Mouse (Mus musculus): ENCODE measurements around the gene Dchs1. TPM values are rescaled to one million over a fixed set of nuclear protein-coding genes. Genes with fewer than 3 reads are reported as not detected.

Dchs1 gene
- polyA plus RNA-seq (2015; fragmentation: Nextera tagmentation; extraction: Ambion mirVana), result 0.32 and 0.36 TPM in 2 replicates

DNA sequence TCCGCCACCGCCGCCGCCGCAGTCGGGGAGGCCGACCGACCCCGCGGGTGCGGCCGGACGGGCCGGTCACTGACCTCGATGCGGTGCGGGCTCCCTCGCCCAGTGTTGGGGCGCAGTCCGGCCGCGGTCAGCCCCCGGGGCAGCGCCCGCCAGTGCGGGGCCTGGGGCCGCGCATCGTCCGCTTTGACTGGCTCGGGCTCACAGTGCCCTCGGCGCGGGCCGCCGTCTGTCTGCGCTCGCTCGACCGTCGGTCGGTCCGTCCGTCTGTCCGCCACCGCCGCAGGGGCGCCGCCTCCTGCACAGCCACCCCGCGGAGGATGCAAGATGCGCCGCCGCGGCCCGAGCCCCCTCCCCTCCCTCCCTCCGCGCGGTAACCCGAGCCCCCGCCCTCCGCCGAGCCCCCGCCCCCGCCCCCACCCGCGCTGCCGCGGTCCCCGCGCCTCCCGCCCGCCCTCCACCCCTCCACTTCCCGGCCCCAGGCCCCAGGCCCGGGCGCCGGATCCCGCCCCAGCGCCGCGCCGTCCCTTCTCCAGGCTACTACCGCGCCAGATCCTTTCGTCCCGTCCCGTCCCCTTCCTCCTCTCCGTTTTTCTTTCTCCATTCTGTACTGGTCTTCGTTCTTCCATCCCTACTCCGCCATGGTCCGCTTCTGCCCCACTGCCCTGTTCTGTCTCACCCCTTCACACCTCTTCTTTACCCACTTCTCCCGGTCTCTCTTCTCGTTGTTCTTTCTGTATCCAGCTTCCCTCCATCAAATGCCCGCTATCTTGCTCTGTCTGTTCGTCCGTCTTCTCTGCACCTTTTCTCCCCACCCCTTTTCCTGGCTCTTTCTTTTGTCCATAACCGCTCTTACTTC lies at the start of gene Dchs1:
Gene Dchs1, minus strand, starts transcription at position 370 of the 856 bp plus-strand sequence.
- DNase-seq (ENCODE audit: low spot score), result no peak

DNA sequence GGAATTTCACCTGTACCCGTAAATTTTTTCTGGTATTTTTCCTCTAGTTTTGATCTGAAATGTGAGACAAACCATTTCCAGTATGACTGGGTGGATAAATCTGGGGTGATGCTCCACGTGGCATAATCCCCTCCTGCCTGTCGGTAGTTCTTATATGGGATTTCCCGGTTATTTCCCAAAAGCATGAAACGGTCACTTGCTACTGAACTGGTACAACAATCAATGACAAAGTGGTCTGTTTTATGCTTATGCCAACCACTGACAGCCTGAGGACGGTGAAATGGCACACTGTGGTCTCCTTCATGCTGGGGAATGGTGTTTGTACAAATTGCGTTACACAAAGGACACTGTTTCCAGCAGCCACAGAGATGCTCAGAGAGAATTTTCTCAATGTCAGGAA lies 36.8 kb upstream of the Dchs1 start:
- no peak for DNase-seq (ENCODE audit: low spot score)

DNA sequence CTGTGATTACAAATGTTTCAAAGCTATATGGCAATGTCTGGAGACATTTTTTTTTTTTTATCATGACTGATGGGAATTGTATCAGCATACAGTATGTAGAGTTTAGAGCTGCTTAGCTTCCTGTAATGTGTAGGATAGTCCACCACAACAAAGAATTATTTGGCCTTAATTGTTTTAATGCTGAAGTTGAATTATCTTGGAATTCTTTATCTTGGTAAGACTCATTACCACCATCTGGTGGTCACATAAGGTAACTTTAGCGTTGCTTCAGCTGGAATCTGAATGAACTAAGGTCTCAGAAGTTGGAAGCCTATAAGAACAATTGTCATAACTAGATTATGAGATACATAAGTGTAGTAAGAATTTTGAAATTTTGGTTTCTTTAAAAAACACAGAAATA lies 31.0 kb upstream of the Dchs1 start:
- DNase-seq (ENCODE audit: low spot score), result peak; percentile 44

DNA sequence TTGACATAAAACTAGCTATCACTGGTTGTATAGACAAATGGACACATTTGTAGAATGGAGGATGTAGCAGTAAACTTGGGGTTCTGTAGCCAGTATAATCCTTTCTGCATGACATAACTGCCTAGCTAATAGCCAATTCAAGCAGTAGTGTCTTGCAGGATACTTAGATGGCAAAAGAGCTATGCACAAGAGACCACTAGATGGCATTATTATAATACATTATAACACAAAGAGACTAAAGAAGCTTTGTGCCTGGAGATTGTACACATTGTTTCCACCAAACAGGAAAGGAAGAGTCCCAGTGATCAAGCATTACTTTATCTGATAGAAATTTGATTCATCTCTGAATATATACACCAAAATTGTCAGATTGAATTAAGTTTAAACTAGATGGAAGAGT lies 29.3 kb upstream of the Dchs1 start:
- DNase-seq (ENCODE audit: low spot score), result peak; percentile 29

DNA sequence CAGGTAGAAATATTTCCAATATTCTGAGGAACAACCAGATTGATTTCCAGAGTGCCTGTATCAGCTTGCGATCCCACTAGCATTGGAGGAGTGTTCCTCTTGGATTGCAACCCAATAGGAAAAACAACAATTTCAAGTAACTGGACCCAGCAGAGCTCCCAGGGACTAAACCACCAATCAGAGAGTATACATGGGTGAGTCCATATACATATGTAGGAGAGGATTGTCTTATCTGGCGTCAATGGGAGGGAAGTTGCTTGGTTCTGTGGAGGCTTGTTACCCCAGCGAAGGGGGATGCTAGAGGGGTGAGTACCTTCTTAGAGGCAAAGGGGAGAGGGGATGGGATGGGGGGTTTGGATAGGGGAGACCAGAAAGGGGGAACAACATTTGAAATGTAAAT lies 25.9 kb upstream of the Dchs1 start:
- no peak for DNase-seq (ENCODE audit: low spot score)

DNA sequence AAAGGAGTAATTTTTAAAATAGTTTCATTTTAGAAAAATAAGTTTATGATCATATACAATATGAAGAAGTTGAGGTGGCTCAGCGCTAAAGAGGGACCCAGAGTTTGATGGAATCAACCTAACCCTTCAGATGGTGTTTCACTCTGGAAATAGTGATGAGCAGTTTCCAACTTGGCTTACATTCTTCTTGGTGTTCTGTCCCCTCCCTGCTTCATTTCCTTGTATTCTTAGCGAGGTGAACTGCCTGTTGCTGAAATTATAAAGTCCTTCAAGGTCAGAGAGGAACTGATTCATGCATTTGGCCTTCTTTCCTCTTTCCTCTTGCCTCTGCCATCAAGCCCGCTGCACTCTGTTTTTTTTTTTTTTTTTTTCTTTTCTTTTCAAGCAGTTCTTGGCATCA lies 25.1 kb upstream of the Dchs1 start:
- no peak for DNase-seq (ENCODE audit: low spot score)

DNA sequence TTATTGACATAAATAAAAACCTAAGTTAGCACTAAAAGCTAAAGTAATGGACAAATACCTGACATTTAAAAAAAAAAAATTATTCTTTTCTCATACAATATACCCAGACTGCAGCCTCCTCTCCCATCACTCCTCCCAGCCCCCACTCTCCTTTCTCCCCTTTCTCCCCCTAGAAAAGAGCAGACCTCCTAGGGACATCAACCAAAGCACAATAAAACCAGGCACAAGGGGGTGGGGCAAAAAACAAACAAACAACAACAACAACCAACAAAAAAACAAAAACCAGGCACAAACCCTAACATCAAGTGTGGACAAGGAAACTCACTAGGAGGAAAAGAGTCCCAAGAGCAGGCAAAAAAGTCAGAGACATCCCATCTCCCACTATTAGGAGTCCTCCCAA lies 24.1 kb upstream of the Dchs1 start:
- no peak for DNase-seq (ENCODE audit: low spot score)

DNA sequence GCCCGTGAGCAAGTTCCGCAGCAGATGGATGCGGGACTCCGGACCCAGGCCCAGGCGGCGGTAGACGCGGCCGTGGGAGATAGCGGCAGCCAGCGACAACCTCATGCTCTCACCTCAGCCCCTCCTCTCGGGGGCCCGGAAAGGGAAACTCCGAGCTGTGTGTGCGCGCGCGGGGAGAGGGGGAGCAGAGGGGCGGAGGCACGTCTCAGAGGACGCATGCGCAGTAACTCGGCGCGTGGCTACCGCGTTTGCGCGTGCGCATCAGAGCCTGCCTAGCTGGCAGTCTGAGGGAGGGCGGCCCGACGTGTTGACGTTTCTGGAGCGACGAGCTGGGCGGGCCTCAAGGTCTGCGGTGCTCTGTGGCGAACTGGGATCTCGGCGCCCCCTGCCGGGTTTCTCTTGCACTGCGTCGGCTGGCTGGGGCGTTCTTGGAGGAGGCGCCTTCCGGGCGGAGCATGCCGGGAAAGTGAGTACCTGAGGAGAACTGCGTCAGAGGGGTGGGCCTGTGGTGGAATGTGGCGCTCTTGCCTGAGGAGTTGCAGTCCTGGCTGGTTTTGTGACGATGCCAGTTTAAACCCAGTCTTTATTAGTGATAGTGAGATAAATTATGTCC lies 23.5 kb upstream of the Dchs1 start, which contains the start of gene Mrpl17:
Gene Mrpl17, minus strand, starts transcription at position 223 of the 613 bp plus-strand sequence.
- peak; percentile 100 for DNase-seq (ENCODE audit: low spot score)

DNA sequence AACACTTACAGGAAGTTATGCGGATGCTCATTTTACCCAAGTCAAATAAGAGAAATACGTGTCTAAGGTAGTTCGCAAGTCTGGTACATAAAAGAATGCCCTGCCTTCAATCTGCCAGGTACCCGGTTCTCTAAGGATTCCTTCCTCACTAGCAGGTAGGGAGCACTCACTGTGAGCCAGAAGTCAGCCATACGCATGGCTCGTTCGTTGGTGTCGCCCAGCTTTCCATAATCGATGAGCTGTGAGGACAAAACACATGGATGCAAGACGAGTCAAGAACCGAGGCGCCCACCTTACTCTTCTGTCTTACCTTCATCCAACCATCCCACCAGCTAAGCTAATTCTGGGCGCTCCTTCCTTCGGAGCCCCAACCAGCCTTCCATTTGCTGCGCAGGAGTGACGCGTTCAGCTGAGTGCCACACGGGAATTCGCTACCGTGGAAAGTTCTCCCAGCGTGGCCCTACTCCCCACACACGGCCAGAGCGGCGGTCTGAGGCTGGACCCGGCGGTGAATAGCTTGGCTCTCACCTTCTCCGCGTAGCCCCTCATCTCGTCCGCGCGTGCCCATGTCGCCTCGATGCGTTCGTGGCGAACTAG lies 22.9 kb upstream of the Dchs1 start:
- no peak for DNase-seq (ENCODE audit: low spot score)

DNA sequence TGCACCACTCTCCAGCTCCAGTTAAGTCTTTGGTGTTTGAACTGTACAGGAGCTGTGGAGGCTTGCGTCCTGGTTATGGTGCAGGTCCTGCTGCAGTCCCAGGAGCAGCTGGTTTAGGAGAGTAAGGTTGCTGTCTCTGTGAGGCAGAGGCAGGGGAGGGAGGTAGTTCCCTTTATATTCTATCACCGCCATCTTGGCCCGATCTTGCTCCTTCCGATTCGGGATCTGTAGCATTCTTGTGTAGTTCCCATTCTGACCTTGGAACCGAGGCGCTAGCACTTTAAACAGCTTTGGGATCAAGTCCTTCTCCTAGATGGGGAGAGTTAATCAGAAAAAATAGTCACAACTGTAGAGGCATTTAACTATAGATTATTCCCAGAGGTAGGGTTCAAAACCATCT lies 22.4 kb upstream of the Dchs1 start:
- DNase-seq (ENCODE audit: low spot score), result no peak

DNA sequence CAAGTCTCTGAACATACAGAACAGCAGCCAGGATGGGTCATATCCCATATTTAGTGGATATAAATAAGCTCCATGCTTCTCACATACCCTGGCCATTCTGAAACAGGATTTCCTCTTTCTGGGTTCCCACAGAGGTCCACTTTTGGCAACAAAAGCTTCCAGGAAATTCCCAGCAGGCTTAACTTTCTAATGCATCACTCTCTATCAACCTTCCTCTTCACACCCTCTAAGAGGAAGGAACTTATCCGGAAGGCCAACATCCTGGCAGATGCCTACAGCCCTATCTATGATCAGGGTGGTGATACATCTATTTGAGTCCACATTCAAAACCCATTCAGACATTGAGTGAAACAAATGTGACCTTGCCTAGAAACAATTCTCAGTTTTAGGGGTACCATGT lies 20.9 kb upstream of the Dchs1 start:
- no peak for DNase-seq (ENCODE audit: low spot score)

DNA sequence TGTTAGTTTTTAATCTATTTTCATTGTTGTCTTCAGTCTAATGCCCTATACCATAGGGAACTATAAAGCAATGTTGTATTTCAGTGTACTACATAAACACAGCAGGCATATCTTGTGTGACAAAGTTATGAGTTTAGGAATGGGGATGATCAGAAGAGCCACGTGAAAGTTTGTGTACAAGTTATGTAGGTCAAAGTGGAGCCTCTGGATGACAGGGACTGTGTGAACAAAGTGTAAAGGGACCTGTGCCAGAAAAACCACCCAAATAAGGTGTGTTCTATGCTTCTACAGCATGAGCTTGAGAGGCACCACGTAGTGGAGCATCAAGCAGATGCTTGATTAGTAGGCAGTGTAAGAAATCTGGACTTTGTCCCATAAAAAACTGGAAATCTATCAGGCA lies 19.3 kb upstream of the Dchs1 start:
- no peak for DNase-seq (ENCODE audit: low spot score)

DNA sequence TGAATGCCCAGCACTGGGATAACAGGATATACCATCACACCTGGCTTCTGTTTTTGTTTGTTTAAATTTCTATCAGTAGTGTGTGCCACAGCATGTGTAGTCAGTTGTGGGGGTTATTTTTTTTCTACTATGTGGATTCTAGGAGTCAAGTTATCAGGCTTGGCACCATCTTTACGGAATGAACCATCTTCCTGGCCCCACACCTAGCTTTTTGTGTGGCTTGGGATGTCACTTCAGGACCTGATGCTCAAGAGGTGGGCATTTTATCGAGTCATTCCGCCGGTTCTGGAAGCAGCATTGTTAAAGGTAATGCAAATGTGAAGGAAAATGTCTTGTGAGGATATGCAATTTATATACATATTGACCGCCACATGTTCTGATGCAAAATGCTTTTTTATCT lies 18.7 kb upstream of the Dchs1 start:
- no peak for DNase-seq (ENCODE audit: low spot score)

DNA sequence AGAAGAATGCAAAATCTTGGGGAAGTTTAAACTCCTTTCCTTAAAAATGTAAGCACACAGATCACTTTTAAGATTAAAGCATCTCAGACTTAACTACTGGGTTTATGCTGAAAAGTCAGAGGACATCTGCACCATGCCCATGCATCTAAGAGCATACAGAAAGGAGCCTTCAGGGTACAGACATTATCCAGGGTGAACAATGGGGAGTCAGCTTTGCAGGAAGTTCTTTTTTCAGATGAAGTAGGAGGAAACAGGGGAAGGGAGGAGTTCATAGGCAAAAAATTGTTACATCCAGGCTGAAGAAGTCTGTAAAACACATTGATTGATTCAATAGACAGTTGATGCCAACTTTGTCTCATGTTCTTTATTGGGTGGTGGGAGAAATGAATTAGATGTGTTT lies 16.0 kb upstream of the Dchs1 start:
- DNase-seq (ENCODE audit: low spot score), result no peak

DNA sequence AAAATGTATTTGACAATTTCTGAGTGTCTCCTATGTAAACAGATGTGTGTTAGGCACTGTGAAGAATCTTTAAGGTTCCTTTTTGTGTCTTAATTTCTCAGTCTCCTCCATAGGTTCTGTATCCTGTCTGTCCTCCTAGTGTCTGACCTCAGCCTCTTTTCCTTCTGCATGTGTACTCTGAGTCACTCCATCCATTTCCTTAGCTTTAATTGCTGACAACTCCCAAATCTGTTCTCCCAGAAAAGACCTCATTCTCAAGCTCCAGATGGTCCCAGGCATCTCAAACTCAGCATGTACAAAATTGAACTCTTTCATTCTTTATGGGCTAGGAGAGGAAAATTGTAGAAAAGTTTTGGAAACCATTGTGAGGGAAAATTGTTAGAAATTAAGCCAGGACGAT lies 15.3 kb upstream of the Dchs1 start:
- no peak for DNase-seq (ENCODE audit: low spot score)

DNA sequence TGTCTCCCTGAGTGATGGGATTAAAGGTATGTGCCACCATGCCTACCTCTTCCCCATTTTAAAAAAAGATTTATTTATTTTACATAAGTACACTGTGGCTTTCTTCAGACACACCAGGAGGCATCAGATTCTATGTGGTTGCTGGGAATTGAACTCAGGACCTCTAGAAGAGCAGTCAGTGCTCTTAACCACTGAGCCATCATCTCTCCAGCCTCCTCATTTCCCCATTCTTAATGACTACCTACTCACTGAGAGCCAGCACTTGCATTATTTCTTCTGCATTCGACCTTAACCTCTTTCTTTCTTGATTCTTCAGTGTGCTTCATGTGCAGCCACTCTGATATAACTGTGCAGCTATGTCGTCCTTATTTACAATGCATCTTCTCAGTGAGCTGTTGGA lies 14.9 kb upstream of the Dchs1 start:
- DNase-seq (ENCODE audit: low spot score), result no peak

DNA sequence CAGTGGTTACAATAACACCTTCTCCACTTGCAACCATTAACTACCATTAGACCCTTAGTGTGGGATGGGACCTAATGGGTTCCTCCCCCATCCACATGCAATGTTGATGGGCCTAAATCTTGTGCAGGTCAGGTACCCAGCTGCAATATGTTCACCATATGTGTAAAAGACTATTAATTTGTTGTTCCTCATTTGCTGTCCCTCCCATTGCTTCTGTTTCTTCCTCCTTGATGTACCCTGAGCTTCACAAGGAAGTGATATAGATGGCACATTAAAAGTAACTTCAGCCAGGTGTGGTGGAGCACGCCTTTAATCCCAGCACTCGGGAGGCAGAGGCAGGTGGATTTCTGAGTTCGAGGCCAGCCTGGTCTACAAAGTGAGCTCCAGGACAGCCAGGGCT lies 9.5 kb upstream of the Dchs1 start:
- DNase-seq (ENCODE audit: low spot score), result no peak

DNA sequence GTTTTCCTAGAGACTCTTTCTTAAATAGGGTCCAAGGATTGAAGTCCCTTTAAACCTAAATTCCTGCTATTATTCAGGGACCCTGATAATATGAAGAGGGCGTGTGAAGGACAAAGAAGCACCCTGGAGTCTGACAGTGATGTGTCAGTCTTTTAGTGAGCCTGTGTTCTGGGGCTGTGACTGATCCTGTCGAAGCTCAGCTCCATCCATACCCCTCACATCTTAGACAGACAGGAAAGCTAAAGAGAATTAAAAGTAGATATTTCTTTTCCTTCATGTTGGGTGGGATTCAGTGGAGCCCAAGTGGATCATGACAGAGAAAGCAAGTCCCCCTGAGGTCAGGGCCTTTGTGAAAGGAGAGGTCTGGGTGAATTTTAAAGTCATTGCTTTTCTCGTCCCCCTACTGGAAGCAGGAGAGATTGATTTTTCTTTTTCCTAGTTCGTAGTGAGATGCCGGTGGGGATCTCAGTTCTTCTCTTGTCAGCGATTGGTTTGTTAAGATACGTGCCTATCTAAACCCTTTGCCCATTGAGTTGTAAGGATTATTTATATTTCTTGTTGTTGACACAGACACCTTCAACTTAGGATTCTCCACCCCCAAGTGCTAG lies 8.4 kb upstream of the Dchs1 start:
- DNase-seq (ENCODE audit: low spot score), result no peak

DNA sequence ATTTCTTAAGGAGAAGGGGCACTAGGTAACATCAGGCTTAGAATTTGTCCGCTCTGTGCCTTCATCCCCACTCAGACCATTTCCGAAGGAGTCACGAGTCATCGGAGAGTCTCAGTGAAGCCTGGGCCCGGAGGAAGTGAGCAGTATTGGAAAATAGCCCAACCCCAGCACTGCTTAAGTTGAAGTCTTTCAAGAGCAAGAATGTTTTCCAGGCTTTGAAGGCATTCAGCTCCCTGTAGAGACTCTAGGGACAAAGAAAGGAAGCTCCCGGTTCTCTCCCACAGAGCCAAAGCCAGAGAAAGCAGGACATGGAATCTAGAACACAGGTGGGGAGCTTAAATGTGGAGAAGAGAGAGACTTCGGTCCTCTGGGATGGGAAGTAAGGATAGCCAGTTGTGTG lies 6.2 kb upstream of the Dchs1 start:
- no peak for DNase-seq (ENCODE audit: low spot score)

DNA sequence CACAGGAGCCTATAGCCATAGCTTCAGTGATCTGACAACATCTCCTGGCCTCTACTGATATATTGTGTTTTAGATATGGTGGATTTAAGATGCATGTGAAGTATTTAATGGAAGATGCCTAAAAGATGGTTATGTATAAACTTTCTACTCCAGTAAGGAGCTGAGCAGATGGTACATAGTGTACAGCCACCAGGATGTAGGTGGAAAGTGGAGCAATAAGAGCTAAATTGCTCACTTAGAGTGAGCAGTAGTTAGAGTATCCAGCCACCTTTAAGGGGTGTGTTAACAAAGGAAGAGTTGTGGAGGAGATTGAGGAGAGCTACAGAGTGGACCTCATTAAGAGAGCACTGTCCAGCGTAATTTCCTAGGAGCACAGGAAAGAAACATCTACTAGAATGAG lies 3.7 kb upstream of the Dchs1 start:
- no peak for DNase-seq (ENCODE audit: low spot score)

DNA sequence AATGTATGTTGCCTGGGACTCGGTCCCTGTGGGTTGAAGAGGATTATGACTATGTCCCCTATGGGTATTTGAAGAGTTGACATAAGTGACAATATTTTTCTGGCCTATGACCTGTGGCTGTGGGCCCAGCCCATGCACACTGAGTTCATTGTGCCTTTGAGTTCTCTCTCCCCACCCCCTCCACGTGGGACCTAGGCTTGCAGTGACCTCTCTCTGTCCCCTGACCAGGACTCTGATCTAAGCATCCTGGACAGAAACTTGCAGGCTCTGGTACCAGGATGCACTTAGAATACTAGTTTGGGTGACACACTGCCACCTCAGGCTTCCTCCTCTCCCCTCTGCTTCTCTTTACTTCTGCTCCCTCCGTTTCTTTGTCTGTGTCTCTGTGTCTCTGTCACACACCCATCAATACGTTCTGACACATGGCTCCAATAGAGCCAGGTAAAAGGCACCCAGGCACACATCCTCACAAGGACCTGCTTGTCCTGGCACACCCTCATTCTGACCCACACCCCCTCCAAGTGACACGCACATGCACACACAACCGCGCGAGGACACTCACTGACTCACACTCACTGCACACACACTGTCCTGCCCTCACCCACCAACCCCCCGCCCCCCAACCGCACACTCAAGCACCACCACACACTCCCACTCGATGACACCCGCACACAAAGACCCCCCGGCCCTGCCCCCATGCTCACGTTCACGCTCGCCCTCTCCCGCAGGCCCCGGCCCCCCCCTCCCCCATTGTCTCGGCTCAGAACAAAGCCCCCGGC lies 759 bp downstream of the Dchs1 start:
- no peak for DNase-seq (ENCODE audit: low spot score)

Measured in thymus, postnatal 0 days (tissue).